In genomic region chr3:143477916-143478610, GRCm38 (mm10) we compare ENCODE assay signal across 20 mouse cellular contexts.
DNase-seq lines count a peak whose midpoint lies in the region; ATAC-seq and TF ChIP-seq lines count a peak whose summit lies in the region.
"Had no signal": no experiment of that assay in that cellular context is flagged by ENCODE, and none has a peak within 500 bp of the region (broad histone marks: within the 10 kb centered on the region; RNA-seq: fewer than 3 reads in every experiment).

No protein-coding gene starts in this region.

- no peak overlapping the region for H3K4me2 ChIP-seq in intestine, embryonic 14.5 days (ENCODE audit: low read length)
- no peak overlapping the region for H3K4me2 ChIP-seq in intestine, embryonic 15.5 days (replicated peaks)
- H3K4me2 ChIP-seq in intestine, postnatal 0 days (replicated peaks; ENCODE audit: low read depth) = no peak overlapping the region
- H3K4me2 ChIP-seq: embryonic facial prominence, embryonic 12.5 days; forebrain, embryonic 13.5 days; forebrain, embryonic 15.5 days had no signal

- DNase-seq in intestine, embryonic 14.5 days (ENCODE audit: low spot score) = no peak
- no peak for DNase-seq in c-Kit-positive CD71-positive TER-119-positive erythroid progenitor cells, embryonic 14.5 days (ENCODE audit: low spot score)
- DNase-seq in thymus, adult 18-20 months = no peak
- no peak for DNase-seq in embryonic facial prominence, embryonic 10.5 days (ENCODE audit: low spot score)
- DNase-seq: adrenal gland, adult 2 months; adrenal gland, postnatal 14 days; adrenal gland, postnatal 36 days; cerebellum, adult 11 months; cerebellum, adult 18-20 months; cerebellum, adult 8-10 months; cerebellum, adult 9-11 months; cerebellum, postnatal 14 days; cerebellum, postnatal 36 days; embryo, embryonic 11 days; forebrain, postnatal 0 days had no signal

- no peak overlapping the region for H3K9ac ChIP-seq in intestine, embryonic 14.5 days (ENCODE audit: low read length)
- H3K9ac ChIP-seq in intestine, embryonic 15.5 days = no peak overlapping the region
- no peak overlapping the region for H3K9ac ChIP-seq in intestine, postnatal 0 days (ENCODE audit: low read depth, low read length)
- H3K9ac ChIP-seq: embryonic facial prominence, embryonic 12.5 days; forebrain, embryonic 13.5 days; forebrain, embryonic 15.5 days; forebrain, postnatal 0 days had no signal

- no peaks in the 10 kb centered on the region for H3K9me3 ChIP-seq in intestine, embryonic 14.5 days (ENCODE audit: control insufficient read depth, low read length)
- H3K9me3 ChIP-seq in intestine, embryonic 15.5 days = no peaks in the 10 kb centered on the region
- H3K9me3 ChIP-seq in intestine, postnatal 0 days (ENCODE audit: control insufficient read depth) = no peaks in the 10 kb centered on the region
- H3K9me3 ChIP-seq in embryonic facial prominence, embryonic 10.5 days = no peaks in the 10 kb centered on the region
- H3K9me3 ChIP-seq: embryonic facial prominence, embryonic 12.5 days; forebrain, embryonic 13.5 days; forebrain, embryonic 15.5 days had no signal

- 45% methylated on average over 8 of the region's 8 CpGs for WGBS in intestine, embryonic 14.5 days
- 52% methylated on average over 8 of the region's 8 CpGs for WGBS in intestine, embryonic 15.5 days
- WGBS in intestine, postnatal 0 days = 32% methylated on average over 8 of the region's 8 CpGs
- WGBS in embryonic facial prominence, embryonic 10.5 days = 83% methylated on average over 8 of the region's 8 CpGs

- H3K27me3 ChIP-seq in intestine, embryonic 14.5 days (replicated peaks; ENCODE audit: control insufficient read depth, insufficient read depth, low read length) = no peaks in the 10 kb centered on the region
- no peaks in the 10 kb centered on the region for H3K27me3 ChIP-seq in intestine, embryonic 15.5 days (replicated peaks)
- H3K27me3 ChIP-seq in intestine, postnatal 0 days (replicated peaks; ENCODE audit: control insufficient read depth, insufficient read depth, low read length) = no peaks in the 10 kb centered on the region
- no peaks in the 10 kb centered on the region for H3K27me3 ChIP-seq in embryonic facial prominence, embryonic 10.5 days (replicated peaks; ENCODE audit: low read depth, poor library complexity, severe bottlenecking)
- H3K27me3 ChIP-seq: embryonic facial prominence, embryonic 12.5 days; forebrain, embryonic 13.5 days; forebrain, embryonic 15.5 days had no signal

- H3K27ac ChIP-seq in intestine, embryonic 14.5 days (ENCODE audit: low read depth) = no peak overlapping the region
- no peak overlapping the region for H3K27ac ChIP-seq in intestine, embryonic 15.5 days
- no peak overlapping the region for H3K27ac ChIP-seq in intestine, postnatal 0 days (ENCODE audit: low read depth, low read length)
- H3K27ac ChIP-seq in embryonic facial prominence, embryonic 10.5 days (replicated peaks) = no peak overlapping the region
- H3K27ac ChIP-seq: embryonic facial prominence, embryonic 12.5 days; forebrain, embryonic 13.5 days; forebrain, embryonic 15.5 days had no signal

- H3K4me3 ChIP-seq in intestine, embryonic 14.5 days (ENCODE audit: low read depth, low read length) = no peak overlapping the region
- no peak overlapping the region for H3K4me3 ChIP-seq in intestine, embryonic 15.5 days (replicated peaks)
- no peak overlapping the region for H3K4me3 ChIP-seq in intestine, postnatal 0 days (ENCODE audit: low read depth, low read length)
- no peak overlapping the region for H3K4me3 ChIP-seq in embryonic facial prominence, embryonic 10.5 days
- H3K4me3 ChIP-seq: embryonic facial prominence, embryonic 12.5 days; forebrain, embryonic 13.5 days; forebrain, embryonic 15.5 days had no signal

- peak; percentile 79 for ATAC-seq in intestine, embryonic 14.5 days (replicated peaks; ENCODE audit: low FRiP score, low TSS enrichment, low read depth)
- peak; percentile 97 for ATAC-seq in intestine, embryonic 15.5 days
- peak; percentile 73 for ATAC-seq in intestine, postnatal 0 days
- ATAC-seq: forebrain, embryonic 13.5 days; forebrain, embryonic 15.5 days; forebrain, postnatal 0 days had no signal

- H3K4me1 ChIP-seq in intestine, embryonic 14.5 days (replicated peaks; ENCODE audit: control insufficient read depth, insufficient read depth, low read length) = no peaks in the 10 kb centered on the region
- no peaks in the 10 kb centered on the region for H3K4me1 ChIP-seq in intestine, embryonic 15.5 days (replicated peaks)
- no peaks in the 10 kb centered on the region for H3K4me1 ChIP-seq in intestine, postnatal 0 days (replicated peaks; ENCODE audit: control insufficient read depth, insufficient read depth, low read length)
- H3K4me1 ChIP-seq in embryonic facial prominence, embryonic 10.5 days = no peaks in the 10 kb centered on the region
- H3K4me1 ChIP-seq: embryonic facial prominence, embryonic 12.5 days; forebrain, embryonic 13.5 days; forebrain, embryonic 15.5 days had no signal

- no peak for TF ChIP-seq CTCF in intestine, postnatal 0 days (IDR thresholded peaks at IDR 0.05; ENCODE audit: low read depth)

- no peaks in the 10 kb centered on the region for H3K36me3 ChIP-seq in intestine, embryonic 14.5 days (ENCODE audit: control insufficient read depth, insufficient read depth, low read length)
- H3K36me3 ChIP-seq in intestine, embryonic 15.5 days = no peaks in the 10 kb centered on the region
- H3K36me3 ChIP-seq in intestine, postnatal 0 days (ENCODE audit: control insufficient read depth, insufficient read depth) = no peaks in the 10 kb centered on the region
- H3K36me3 ChIP-seq in embryonic facial prominence, embryonic 10.5 days (replicated peaks) = no peaks in the 10 kb centered on the region
- H3K36me3 ChIP-seq: embryonic facial prominence, embryonic 12.5 days; forebrain, embryonic 15.5 days had no signal
